Mouse (Mus musculus) adrenal gland, postnatal 14 days (tissue): ENCODE results near the gene Nav2. TPM values are rescaled to one million over a fixed set of nuclear protein-coding genes. Genes with fewer than 3 reads are reported as not detected.

Experiments
- DNase-seq: peaks from one replicate; pipeline ENCODE4 v3.0.0; 2021; ENCODE audit warnings: mixed read lengths
- total RNA-seq: library from RNA; stranded (reverse); gene quantifications from 2 replicates; pipeline ENCODE4 v1.2.3, GENCODE M21; 2021

Nav2 gene
- total RNA-seq, 1 experiment from 2014 or later = 14.2 TPM

DNA sequence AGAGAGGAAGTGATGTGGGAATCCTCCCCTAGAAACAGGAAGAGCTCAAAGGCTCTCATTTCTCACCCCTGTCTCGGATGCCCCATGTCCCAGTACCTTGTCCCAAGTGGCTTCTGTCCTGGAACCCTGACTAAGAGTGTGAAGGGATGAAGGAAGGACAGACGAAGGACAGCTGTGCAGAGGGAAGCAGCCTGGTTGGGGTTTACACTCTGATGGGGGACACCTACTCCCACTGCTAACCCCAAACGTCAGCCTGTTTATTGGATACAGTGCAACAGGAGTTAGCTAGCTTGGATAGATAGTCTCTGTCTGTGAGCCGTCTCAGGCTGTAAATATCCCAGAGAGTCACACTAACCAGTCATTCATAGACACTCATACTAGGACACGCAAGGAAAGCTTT is 460.1 kb downstream of the Nav2 start:
- no peak for DNase-seq

DNA sequence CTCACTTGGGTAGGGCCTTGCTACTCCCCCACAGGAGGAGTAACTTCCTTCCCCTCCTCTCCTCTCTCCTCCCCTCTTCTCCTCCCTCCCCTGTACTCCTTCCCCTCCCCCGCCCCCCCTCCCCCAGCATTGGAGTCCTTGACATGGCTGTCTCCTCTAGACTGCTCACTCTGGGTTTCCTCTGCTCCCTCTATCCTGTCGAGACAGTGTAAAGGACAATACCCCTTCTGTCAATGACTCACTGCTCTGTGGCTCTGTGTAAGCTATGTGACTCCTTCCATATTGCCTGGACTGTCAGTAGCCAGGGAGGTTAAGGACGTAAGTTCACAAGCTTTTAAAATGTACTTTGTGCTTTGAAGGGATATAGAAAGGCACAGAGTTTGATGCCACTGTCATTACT is 460.5 kb downstream of the Nav2 start:
- no peak for DNase-seq

DNA sequence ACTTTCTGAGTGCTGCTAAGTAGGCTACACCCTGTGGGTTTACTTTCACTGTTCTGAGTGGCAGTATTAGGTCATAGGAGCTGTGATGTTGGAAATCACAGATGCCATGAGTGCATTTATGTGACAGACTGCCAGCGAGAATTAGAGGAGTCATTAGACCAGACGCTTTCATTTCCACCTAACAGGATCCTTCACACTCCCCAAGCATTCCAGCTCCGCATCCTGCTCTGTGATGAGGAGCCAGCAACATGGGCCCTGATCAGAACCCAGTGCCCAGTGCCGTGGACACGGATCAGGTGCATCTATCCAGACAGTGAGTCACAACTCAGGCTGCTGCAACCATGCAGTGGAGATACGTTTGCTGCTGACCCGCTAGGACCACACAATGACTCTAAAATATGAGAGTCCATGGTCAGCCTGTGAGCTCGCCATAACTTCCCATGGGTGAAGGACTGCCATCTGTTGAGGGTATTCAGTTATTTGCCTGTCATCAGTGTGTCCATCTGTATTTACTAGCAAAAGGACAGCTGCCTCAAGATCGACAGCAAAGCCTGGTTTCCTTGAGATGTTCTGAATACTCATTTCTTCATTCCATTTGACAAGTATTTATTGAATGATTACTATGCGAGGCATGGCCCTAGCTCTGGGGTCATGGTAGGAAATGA is 461.4 kb downstream of the Nav2 start:
- DNase-seq = no peak

DNA sequence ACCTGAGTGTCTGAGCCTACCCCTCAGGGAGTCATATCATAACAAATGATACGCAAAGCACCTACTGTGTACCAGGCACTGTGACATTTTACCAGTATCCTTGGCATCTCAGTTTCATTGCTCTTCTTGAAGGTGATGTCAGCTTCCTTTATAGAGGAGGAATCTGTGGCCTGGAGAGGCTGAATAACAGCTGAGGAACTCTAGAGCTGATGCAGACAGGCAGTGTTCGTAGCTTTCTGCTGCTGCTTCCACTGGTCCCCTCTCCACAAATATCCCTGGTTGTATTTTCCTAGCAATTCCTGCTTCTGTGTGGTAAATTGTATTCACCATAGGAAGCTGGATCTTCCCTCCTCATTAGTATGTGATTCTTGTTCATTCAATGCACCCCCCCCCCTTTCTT is 462.8 kb downstream of the Nav2 start:
- DNase-seq = no peak

DNA sequence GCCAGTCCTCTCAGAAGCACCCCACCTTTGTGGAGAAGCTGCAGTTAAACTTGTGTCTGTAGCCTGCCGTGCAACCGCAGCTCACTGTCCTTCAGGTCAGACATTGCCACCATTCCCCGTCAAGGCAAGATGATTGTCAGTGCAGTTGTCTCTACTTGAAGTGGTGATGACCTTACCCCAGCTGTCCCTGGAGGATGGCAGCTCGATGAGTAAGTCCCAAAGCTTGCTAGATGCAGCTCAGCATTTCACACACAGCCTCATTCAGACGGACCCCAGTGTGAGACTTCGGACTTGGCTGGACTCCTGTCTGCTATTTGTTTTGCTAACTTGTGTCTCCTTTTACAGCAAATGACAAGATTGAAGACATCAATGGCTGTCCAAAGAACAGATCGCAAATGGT is 463.5 kb downstream of the Nav2 start:
- DNase-seq = peak; percentile 26

DNA sequence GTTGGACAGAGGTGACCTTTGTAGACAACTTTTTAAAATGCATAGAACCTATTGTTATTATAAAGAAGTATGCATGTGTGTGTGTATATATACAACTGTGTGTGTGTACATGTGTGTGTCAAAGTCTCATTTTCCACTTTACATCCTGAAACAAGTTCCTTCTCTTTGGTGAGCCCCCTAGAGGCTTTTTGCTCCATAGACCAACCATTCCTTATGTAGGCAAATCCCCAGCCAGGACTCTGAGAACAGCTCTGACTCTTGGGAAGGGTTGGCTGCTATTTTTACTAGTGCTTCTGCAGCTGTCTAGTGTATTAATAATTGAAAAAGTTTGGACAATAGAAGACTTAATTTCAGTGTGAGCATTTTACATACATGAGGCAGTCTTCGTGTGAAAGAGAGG is 464.7 kb downstream of the Nav2 start:
- no peak for DNase-seq

DNA sequence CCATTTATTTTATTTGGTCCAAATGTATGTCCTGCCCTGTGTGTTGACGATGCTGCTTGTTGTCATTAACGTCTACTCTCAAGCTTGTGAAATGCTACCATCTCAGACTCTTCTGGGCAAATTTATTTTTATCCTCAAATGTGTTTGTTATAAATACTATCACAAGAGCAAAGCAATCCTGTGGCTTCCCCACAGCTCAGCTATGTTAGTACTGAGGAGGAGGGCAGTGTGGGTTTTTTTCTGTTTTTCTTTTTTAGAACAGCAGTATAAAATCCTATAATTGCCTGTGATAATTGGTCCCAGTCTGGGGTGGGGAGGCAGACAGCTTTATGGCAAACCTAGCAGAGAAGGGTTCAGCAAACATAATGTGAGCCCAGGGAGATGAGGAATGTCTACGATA is 465.1 kb downstream of the Nav2 start:
- no peak for DNase-seq

DNA sequence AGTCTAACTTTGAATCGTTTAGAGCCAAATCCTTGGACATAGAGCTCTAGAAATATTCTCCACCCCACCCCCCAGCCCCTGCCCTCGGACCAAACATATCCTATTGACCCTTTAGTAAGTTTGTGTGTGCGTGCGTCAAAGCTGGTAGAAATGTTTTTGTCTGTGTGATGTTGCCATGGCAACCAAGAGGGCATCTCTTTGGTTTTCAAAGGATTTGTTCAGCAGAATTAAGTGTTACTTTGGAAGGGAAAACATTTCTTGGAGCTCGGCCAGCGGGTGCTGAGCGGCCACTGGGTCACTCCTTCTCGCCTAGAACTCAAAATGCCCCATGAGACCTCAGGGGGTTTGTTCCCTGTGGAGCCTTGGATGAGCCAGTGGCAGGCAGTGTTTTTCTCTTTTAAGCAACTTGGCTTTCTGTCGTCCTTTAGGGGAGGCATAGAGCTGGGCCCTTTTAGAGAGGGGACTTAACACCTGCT is 467.0 kb downstream of the Nav2 start:
- DNase-seq = peak; percentile 66

DNA sequence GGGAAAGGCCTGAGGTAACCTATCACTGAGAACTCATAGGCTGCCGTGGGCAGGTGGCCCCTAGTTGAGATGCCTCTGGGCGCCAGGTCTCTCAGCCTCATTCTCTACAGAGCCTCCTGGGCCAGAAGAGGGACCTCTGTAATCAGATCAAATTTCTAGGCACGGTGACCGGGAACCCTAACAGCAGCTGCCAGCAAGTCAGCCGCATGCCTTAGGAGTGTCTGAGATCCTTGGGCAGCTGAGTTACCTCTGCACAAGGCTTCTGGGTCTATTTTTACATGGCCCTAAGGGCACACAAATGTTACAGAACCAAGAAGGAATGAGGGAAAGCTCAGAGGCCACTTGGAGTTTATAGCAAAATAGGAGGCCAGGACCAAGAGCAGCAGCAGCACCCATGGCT is 470.1 kb downstream of the Nav2 start:
- no peak for DNase-seq

DNA sequence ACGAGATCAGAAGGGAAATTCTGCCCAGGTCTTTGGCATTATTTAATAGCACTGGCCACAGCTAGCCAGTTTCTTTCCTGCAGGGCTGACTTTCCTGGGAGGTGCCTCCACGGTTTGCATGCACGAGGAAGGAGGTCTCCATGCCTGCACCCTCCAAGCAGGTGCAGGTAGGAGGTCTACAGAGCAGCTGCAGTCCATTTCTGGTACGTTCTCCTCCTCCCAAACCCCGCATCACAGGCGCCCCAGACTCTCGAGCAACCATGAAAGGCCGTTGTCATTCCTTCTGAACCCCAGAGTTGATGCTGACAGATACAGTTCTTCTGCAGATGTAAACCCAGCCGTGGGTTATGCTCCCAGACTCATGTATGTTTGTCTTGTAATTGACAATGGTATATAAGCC is 472.4 kb downstream of the Nav2 start:
- DNase-seq = no peak

DNA sequence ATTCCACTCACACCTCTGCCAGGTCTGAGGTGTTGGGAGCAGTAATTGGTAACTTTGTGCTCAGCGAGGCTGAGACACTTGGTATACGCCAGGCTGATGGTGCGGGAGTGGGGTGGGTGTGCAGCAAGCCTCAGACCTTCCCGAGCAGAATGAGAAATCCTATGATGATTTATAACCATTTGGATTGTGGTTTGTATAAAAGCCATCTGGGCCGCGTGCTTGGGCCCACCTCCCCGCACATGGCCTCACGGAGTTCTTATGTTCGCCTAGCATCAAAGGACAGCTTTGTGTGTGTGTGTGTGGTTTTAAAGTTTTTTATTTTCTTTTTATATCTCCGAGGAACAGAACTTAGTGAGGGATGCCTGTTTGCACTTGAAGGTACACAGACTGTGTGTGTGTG is 474.4 kb downstream of the Nav2 start:
- DNase-seq = no peak

DNA sequence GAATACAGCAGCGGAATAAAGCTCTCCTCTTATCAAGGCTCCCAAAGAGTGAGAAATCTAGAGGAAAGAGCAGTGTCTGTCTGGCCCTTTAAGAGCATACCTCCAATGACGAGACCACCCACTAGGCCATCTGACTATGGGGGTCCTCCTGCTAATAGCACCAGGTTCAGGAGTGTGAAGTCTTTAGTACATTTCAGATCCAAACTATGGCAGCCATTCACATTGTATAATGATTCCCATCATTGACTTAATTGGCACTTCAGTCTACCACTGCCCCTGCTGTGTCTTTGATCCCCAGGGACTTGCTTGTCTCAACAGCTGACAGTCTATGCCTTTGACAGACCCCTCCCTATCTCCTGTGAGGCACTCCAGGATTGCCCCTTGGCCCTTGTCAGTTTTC is 479.6 kb downstream of the Nav2 start:
- no peak for DNase-seq

DNA sequence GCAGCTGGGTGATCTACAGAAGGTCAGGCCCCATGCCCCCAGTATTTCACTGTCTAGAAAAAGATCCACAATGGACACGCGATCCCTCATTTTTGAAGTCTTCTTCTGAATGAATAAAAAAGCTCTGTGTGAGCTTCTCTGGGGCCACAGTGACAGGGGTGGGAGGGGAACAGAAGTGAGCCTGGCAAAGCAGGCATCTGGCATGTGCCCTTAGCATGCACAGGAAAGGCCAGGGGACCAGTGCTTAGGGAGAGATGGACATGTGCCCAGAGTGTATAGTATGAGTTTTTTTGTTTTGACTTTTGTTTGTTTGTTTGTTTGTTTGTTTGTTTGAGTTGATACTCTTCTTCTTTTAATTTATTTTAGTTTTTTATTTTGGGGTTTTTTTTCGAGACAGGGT is 481.8 kb downstream of the Nav2 start:
- DNase-seq = no peak

DNA sequence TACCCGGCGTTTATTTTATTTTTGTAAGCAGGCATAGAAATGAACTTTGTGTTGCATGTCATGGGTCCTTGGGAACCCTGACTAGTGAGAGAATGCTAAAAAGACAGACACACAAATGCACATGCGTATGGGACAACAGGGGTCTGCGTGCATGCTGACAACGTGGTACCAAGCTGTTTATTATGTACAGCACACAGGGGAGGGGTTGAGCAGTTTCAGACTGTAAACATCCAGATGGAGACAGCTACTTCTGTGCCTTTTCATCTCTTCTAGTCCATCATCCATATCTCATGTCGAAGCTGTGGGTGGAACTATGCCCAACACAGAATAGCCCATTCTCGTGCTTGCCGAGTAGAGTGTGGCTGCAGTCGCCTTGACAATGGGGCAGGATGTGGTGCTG is 482.3 kb downstream of the Nav2 start:
- DNase-seq = no peak

DNA sequence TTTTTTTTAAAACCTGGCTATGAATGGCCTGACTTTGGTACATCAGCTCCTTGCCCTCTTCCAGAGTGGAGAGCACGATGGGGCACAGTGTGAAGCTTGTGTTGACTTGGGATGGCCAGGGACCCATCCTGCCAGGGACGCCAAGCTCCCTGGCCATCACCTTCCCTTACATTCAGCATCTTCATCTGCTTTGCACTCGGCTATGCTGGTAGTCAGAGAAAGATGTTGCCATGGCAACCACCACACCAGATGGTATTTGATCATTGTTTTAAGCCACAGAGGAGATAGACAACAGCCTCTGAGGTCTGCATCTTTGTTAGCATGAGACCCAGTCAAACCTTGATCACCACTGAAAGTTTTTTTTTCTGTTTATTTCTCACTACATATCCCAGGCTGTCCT is 483.7 kb downstream of the Nav2 start:
- no peak for DNase-seq

DNA sequence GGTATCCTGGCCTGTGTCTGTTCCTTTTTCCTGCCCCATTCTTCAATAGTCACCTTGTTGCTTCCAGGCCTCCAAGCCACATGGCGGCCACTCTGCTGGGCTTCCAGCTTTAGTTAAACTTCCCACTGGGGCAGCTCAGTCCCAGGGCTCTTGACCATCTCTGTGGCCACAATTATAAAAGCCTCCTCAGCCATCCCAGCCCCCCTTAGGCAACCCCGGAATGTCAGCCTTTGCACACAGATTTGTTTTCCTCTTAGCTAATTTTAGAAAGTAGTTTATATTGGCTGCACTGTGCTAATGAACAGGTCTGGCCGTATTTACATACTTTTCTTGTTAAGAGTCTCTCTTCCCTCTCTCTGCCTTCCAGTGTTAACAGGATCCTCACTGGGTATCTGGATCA is 484.3 kb downstream of the Nav2 start:
- DNase-seq = no peak

DNA sequence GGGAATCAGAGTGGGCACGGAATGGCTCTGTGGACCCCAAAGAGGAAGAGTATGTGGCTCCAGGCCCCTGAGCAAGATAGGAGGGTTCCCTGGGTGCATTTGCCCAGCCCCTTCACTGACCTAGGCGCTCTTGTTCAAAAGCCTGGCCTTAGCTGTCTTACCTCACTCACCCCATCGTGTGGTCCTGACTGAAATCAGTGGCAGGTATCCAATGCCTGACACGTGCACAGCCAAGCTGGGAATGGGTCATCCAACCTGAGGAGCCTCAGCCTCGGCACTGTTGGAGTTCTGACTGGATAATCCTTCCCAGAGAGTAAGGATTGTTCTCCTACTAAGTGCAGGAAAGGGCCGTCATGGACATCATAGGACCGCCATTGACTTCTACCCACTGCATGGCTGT is 485.3 kb downstream of the Nav2 start:
- DNase-seq = peak; percentile 32

DNA sequence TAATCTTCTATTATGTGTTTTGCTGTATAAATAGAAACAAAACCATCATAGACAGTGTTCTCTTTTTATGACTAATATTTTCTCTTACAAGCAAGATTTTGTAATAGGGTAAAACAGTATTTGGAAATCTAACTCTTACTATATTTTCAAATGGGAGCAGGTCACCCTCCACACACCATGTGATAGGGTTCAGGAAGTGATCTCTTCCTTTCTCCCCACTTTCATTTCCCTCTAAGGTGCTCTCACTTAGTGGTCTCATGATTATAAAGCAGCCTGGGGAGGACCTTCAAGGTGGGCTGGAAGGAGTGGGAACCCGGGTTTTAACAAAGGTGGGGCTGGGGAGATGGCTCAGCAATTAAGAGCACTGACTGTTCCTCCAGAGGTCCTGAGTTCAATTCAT is 487.7 kb downstream of the Nav2 start:
- DNase-seq = no peak

DNA sequence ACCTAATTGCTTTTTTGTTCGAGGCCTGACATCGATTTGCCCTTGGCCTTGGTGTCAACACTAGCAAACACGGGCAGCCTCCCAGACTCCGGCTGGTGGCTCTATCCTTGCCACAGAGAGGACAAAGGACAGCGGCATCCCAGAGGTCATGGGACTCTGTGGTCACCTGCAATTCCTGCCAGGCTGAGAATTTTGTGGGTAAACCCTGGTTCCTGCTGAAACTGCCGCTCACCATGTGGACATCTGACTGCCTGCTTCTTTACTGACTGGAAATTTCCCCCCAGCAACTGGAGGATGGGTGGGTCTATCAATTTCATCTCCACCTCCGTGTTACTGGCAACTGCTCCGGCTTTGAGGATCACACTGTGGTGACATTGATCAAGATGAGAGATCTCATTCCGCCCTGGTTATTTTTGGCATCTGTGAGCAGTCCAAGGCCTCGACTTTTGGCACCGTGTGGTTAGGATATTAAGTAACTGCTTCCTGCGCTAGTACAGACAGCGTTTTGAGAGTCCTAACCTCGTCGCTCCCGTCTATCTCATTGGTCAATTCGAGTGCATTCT is 489.0 kb downstream of the Nav2 start:
- peak; percentile 83 for DNase-seq

DNA sequence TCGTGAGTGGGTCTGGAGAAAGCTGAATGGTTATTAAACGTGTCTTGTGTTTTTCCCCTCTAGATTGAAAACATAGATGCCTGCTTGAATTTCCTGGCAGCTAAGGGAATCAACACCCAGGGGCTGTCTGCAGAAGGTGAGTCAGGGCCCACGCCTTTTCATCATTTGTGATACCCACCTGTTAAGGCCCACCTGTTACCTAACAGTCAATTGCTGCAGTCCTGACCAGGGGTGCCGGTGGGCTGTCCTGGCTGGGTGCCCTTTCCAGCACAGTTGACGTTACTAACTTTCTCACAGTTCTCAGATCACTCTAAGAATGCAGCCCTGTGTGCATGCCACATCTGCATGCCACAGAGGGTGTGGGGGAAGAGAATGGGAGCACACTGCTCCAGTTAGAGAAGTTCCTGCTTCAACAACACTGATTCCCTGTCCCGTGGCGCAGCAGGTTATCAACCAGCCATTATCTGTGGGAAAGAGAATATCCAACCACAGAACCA is 489.6 kb downstream of the Nav2 start:
- DNase-seq = no peak

DNA sequence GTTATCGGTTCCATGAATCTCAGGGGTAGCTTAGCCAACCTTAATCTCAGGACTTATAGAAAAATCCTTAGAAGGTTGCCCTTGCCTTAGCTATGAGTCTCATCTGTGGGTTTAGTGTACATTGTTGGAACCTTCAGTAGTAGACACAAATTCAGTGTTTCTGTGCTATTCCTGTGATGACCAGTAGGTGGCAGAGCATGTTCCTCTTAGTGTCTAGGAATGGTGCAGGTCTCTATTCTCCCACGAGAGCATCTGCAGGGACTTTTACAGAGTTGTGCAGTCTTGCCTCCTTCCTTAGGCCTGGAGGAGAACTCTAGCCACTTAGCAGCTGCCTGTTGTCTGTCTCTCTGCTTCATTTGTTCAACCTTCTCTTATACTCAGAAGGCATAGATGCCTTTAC is 490.8 kb downstream of the Nav2 start:
- DNase-seq = peak; percentile 67

DNA sequence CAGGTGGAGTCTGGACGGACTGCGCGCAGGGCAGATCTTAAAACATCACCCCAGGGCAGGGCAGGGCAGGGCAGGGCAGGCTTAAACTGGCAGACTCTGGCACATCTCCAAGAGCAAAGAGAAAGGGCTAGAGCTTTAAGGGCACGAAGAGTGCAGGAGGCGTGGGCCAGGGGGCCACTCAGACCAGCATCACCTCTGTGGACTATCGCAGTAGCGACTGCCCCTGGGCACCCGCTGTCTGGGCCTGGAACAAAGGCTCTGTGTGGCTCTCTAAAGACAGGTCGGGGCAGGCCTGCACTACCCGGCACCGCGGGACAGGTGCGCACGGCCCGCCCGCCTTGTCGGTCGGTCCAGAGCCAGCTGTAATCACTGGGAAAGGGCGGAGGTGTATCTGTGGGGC is 491.9 kb downstream of the Nav2 start:
- DNase-seq = no peak

DNA sequence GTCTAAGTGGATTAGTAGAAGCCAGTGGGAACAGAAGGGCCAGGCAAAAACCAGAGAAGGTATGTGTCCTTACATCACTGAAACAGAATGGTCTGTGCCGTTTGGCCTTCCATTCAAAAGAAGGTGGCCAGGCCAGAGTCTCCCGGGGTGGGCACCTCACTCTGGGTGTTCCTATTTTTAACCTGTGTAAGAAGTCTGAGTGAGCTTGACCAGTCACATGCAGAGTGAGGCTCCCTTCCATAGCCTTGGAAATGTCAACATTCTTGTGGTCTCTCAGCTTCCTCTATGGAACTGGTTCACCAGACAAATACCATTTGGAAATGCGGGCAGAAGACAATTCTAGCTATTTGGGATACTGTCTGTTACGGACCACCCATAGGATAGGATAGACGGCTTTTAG is 494.0 kb downstream of the Nav2 start:
- DNase-seq = no peak

DNA sequence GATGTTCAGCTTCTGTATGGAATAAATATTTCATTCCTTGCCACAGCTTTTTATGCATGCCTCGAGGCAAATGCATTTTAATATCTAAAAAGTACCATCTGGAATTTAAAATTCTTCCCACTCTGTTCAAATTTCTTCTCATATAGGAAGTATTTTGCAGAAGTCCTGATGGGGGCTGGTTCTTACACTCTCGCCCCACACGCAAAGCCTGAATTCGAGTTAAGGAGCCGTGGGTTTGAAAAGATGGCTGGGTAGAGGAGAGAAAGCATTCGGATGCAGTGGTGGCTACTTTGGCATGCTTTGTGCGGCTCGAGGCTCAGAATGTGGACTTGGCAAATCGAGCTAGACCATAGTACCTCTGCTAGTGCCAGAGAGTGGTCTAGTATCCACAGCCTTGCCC is 499.2 kb downstream of the Nav2 start:
- no peak for DNase-seq

DNA sequence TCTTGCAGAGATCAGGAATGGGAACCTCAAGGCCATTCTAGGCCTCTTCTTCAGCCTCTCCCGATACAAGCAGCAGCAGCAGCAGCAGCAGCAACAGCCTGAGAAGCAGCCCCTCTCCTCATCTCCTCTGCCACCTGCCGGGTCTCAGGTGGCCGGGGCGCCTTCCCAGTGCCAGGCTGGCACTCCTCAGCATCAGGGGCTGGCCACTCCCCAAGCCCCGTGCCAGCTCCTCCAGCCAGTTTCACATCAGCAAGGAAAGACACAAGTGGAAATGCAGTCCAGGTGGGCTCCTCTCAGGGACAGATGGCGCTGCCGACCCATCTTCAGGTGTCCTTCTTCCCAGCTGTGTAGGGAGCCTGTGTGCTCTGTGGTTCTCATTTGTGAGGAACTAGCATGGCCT is 500.1 kb downstream of the Nav2 start:
- no peak for DNase-seq
